Mouse (Mus musculus) lung, embryonic 15.5 days (tissue): ENCODE data around the gene Lsm2. TPM values are rescaled to one million over a fixed set of nuclear protein-coding genes. Genes with fewer than 3 reads are reported as not detected.
"Not testable (repeated sequence)": the region's sequence is repeated elsewhere in the genome, so short reads cannot be mapped to it uniquely, and the experiment has no call there.

Experiments used
- ATAC-seq: fragments of 200-750 bp; cut with Nextera tagmentation; 2 replicates; pipeline ENCODE4 v1.8.0; 2017; ENCODE audit warnings: moderate number of reproducible peaks, borderline replicate concordance; ENCODE audit not compliant: low FRiP score, low TSS enrichment; ENCODE audit errors: extremely low read depth
- H3K27ac ChIP-seq: fragments of 300-500 bp; sonication (generic); 2 replicates; pipeline ENCODE4 v1.5.1; 2015; ENCODE audit warnings: moderate library complexity, mild to moderate bottlenecking, inconsistent platforms
- H3K27me3 ChIP-seq: fragments of 300-500 bp; sonication (generic); 2 replicates; pipeline ENCODE4 v1.6.1; 2015; ENCODE audit warnings: inconsistent platforms
- H3K36me3 ChIP-seq: fragments of 300-500 bp; sonication (generic); 2 replicates; pipeline ENCODE4 v1.6.1; 2015; ENCODE audit warnings: inconsistent platforms
- H3K4me1 ChIP-seq: fragments of 300-500 bp; sonication (generic); 2 replicates; pipeline ENCODE4 v1.6.1; 2015; ENCODE audit warnings: inconsistent platforms
- H3K4me2 ChIP-seq: fragments of 300-500 bp; sonication (generic); 2 replicates; pipeline ENCODE4 v1.6.1; 2015; ENCODE audit warnings: inconsistent platforms, mild to moderate bottlenecking, moderate library complexity
- H3K4me3 ChIP-seq: fragments of 300-500 bp; sonication (generic); 2 replicates; pipeline ENCODE4 v1.5.1; 2015; ENCODE audit warnings: mild to moderate bottlenecking, inconsistent platforms
- H3K9ac ChIP-seq: fragments of 300-500 bp; sonication (generic); 2 replicates; pipeline ENCODE4 v1.6.1; 2015; ENCODE audit warnings: inconsistent platforms
- H3K9me3 ChIP-seq: fragments of 300-500 bp; sonication (generic); 2 replicates; pipeline ENCODE4 v1.6.1; 2016; ENCODE audit warnings: inconsistent platforms
- WGBS: fragments of 180-500 bp; shearing (Covaris S2); methylation state at CpG from one replicate; pipeline ENCODE4 v1.1.7; 2015; 5-methylcytosine and 5-hydroxymethylcytosine counted together
- polyA plus RNA-seq: library from polyadenylated mRNA; unstranded; fragments of >200 nt; fragmentation: Nextera tagmentation; extraction: Ambion mirVana; gene quantifications from 2 replicates; pipeline ENCODE4 v1.2.1, GENCODE M21; 2015

Gene Lsm2
- polyA plus RNA-seq: 210 and 216 TPM in 2 replicates

DNA sequence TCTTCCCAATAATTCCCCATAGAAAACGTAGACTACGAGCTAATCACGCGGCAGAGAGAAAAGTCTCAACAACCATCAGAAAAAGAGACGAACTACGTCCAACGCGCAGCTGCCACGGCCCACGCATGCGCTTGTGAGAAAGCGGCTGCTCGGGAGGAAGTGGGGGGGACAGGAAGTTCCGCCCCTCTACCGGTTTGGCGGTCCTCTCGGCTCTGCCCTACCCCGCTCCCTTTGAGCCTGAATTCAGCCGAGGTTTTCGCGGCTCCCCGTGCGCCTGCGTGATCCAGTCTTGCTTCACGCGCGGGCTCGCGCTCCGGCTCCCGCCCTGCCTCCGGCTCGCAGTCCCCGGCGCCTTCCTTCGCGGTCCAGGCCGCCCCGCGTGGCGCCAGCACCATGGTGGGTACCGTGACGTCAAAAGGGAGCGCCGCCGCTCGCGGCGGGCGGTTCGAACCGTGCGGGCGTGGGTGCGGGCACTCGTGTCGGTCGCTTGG lies at the start of gene Lsm2:
Gene Lsm2, plus strand, starts transcription at position 173 of the 491 bp plus-strand sequence.
- under 1% methylated on average over 56 of the region's 58 CpGs for WGBS
- H3K27ac ChIP-seq: peak within 1 kb of the TSS; percentile 99
- H3K4me2 ChIP-seq: peak within 1 kb of the TSS; percentile 71
- peaks cover 18% of the 10 kb centered on the region for H3K4me1 ChIP-seq
- no peaks in the 10 kb centered on the region for H3K27me3 ChIP-seq
- peaks cover 17% of the 10 kb centered on the region for H3K36me3 ChIP-seq
- peak within 1 kb of the TSS; percentile 96 for H3K9ac ChIP-seq
- H3K4me3 ChIP-seq: peak within 1 kb of the TSS; percentile 75
- ATAC-seq: peak; percentile 93
- no peaks in the 10 kb centered on the region for H3K9me3 ChIP-seq

DNA sequence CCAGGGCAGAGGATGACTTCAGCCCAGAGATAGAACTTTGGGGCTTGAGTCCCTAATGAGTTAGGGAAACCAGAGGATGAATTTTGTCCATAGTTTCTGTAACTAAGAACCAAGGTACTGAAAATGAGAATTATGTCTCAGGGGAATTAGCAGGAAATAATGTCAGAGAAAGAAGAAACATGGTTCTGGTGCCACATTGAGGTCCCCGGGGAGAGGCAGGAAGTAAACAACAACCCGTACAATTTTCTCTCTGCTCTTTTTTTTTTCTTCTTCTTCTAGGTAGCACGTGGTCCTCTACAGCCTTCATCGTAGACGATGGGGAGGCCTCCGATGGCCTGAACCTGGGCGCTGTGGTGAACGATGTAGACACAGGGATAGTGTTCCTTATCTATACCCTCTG lies 49.4 kb upstream of the Lsm2 start:
- no peak overlapping the region for H3K27ac ChIP-seq
- ATAC-seq: no peak
- no peak overlapping the region; the same call in 1 of the 2 replicates for H3K9ac ChIP-seq
- H3K36me3 ChIP-seq: no peaks in the 10 kb centered on the region
- peak overlapping the region; percentile 93 for H3K4me2 ChIP-seq
- H3K4me1 ChIP-seq: peaks cover 8% of the 10 kb centered on the region
- 65% methylated on average over 8 of the region's 8 CpGs for WGBS
- H3K27me3 ChIP-seq: no peaks in the 10 kb centered on the region
- no peaks in the 10 kb centered on the region for H3K9me3 ChIP-seq
- peak overlapping the region; percentile 61; the same call in 1 of the 2 replicates for H3K4me3 ChIP-seq

DNA sequence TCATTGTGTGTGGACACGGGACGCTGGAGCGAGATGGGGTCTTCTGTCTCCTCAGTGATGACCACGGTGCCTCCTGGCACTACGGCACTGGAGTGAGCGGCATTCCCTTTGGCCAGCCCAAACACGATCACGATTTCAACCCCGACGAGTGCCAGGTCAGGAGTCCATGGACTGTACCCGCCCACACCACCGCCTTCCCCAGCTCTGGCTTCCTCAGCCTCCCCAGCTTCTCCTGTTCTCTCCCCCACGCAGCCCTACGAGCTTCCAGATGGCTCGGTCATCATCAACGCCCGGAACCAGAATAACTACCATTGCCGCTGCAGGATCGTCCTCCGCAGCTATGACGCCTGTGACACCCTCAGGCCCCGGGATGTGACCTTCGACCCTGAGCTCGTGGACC lies 47.6 kb upstream of the Lsm2 start:
- ATAC-seq: no peak
- peak overlapping the region; percentile 1; the same call in 1 of the 2 replicates for H3K4me2 ChIP-seq
- peaks cover 8% of the 10 kb centered on the region for H3K4me1 ChIP-seq
- no peaks in the 10 kb centered on the region for H3K27me3 ChIP-seq
- WGBS: 74% methylated on average over 24 of the region's 24 CpGs
- no peaks in the 10 kb centered on the region for H3K36me3 ChIP-seq
- H3K9ac ChIP-seq: no peak overlapping the region
- no peaks in the 10 kb centered on the region for H3K9me3 ChIP-seq
- H3K27ac ChIP-seq: no peak overlapping the region
- H3K4me3 ChIP-seq: no peak overlapping the region

DNA sequence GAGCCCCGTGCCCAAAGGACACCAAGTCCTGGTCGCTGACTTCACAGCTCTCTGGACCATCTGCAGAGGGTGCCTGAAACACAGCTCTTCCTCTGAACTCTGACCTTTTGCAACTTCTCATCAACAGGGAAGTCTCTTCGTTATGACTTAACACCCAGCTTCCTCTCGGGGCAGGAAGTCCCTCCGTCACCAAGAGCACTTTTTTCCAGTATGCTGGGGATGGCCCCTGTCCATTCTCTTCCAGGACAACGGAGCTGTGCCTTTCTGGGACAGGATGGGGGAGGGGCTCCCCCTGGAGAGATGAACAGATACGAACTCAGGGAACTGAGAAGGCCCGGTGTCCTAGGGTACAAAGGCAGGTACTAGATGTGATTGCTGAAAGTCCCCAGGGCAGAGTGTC lies 46.8 kb upstream of the Lsm2 start:
- ATAC-seq: no peak
- Histone ChIP-seq H3K4me2 (no peak overlapping the region), H3K9me3 (no peaks in the 10 kb centered on the region), H3K36me3 (no peaks in the 10 kb centered on the region), H3K4me3 (no peak overlapping the region), H3K9ac (no peak overlapping the region), H3K4me1 (peaks cover 8% of the 10 kb centered on the region), H3K27ac (no peak overlapping the region), H3K27me3 (no peaks in the 10 kb centered on the region)
- 38% methylated on average over 8 of the region's 8 CpGs for WGBS

DNA sequence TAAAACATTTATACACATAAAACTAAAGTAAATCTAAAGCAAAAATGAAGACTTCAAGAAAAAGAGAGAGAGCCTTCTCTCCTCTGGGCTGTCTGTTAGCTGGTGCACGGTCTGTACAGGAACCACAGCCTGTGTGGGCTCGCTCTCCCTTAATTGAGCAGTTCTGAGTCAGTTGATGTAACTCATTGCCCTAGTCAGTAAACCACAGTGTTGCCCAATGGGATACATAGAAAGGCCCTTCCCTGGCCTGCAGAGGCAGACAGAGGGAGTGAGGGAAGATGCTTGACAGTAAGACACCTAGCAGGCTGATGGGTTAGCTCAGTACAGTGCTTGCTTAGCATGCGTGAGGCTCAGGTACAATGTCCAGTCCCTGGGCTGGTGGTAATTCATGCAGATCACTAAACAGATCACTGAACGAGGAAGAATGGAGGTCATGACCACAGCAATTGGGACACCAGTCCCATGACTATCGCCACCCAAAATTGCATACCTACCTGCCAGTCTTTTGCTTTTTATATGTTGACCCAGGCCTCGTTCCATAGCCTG lies 43.6 kb upstream of the Lsm2 start:
- Histone ChIP-seq H3K27me3 (no peaks in the 10 kb centered on the region), H3K27ac (no peak overlapping the region), H3K36me3 (no peaks in the 10 kb centered on the region), H3K4me3 (no peak overlapping the region), H3K9me3 (no peaks in the 10 kb centered on the region), H3K4me1 (peaks cover 9% of the 10 kb centered on the region), H3K9ac (no peak overlapping the region), H3K4me2 (no peak overlapping the region)
- 80% methylated on average over 6 of the region's 6 CpGs for WGBS
- no peak for ATAC-seq

DNA sequence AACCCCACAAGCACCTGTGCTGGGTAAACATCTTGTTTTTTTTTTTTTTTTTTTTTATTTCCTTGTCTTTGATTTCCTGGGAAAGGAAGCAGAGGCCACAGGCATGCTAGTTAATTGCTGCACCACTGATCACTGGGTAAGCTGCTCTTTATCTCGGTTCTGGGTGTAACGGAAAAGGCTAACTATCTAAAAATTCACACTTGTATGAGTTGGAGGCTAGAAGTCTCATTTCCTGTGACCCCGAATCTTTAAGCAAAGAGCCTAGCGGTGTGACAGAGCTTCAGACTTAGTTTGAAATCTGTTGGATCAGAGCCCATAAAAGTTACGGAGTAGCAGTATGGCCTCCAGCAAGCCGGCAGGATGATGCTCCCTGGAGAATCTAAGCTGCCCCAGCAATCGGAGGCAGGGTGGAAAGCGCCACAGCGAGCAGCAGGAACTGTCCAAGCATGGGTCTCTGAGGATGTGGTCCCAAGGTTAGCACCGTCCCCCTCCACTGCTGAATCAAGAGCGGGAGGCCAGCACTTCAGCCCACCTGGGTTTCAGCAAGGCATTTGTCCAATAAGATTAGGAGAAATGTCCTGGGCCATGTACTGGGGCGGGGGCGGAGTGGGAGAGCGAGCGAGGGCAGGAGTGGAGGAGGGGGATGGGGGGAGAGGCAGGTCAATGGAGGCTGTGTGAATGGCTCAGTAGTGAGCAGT lies 40.2 kb upstream of the Lsm2 start:
- Histone ChIP-seq H3K36me3 (no peaks in the 10 kb centered on the region), H3K4me3 (peak overlapping the region; percentile 13; the same call in 1 of the 2 replicates), H3K27me3 (no peaks in the 10 kb centered on the region), H3K9ac (peak overlapping the region; percentile 11), H3K4me1 (peaks cover 16% of the 10 kb centered on the region), H3K9me3 (no peaks in the 10 kb centered on the region), H3K27ac (no peak overlapping the region), H3K4me2 (peak overlapping the region; percentile 49)
- ATAC-seq: no peak
- 7% methylated on average over 15 of the region's 15 CpGs for WGBS

DNA sequence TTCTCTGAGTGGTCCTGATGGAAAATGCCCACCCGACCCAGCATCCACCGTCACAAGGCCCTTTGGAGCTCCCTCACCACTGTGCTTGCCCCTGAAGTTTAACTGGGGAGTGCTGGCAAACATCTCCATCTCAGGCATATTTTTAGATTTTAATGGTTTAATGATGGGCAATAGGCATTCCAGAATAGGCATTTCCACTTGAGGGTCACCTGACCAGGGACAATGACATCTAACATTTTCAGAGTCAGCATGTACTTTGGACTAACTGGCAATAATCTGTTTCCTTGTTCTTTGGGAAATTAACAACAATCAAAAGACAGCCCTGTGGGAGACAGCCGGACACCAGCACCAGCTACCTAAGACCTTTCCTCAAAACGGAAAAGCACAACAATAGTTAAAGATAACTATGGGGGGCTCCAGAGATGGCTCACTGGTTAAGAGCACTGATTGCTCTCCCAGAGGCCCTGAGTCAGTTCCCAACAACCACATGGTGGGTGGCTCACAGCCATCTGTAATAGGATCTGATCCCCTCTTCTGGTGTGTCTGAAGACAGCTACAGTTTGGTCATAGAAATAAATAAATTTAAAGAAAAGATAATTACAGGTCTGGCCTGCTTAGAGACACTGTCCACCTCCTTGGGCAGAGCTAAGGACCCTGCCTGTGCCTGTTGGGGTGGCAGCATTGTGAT lies 38.4 kb upstream of the Lsm2 start:
- H3K9ac ChIP-seq: no peak overlapping the region
- 77% methylated on average over 4 of the region's 4 CpGs for WGBS
- H3K4me2 ChIP-seq: no peak overlapping the region
- ATAC-seq: no peak
- no peak overlapping the region for H3K27ac ChIP-seq
- peaks cover 16% of the 10 kb centered on the region for H3K4me1 ChIP-seq
- H3K4me3 ChIP-seq: no peak overlapping the region
- no peaks in the 10 kb centered on the region for H3K27me3 ChIP-seq
- H3K9me3 ChIP-seq: no peaks in the 10 kb centered on the region
- no peaks in the 10 kb centered on the region for H3K36me3 ChIP-seq

DNA sequence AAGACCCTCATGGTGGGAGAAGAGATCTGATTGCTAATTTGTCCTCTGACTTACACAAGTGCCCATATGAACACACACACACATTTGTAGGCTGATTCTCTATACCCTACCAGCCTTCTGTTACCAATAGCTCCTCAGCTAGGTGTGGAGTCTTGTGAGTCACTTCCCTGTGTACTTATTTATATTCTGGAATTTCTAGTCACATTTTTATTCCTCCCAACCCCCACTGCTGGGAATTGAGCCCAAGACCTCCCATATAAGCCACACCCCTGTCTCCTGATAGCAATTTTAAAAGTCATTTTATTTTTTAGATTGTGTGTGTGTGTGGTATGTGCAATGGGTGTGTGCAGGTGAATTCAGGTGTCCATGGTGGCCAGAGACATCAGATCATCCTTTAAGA lies 37.3 kb upstream of the Lsm2 start:
- Histone ChIP-seq H3K4me3 (no peak overlapping the region), H3K27me3 (no peaks in the 10 kb centered on the region), H3K36me3 (peaks cover under 1% of the 10 kb centered on the region; the same call in 1 of the 2 replicates), H3K27ac (no peak overlapping the region), H3K9ac (no peak overlapping the region), H3K4me1 (peaks cover 16% of the 10 kb centered on the region), H3K4me2 (no peak overlapping the region), H3K9me3 (no peaks in the 10 kb centered on the region)
- no peak for ATAC-seq

DNA sequence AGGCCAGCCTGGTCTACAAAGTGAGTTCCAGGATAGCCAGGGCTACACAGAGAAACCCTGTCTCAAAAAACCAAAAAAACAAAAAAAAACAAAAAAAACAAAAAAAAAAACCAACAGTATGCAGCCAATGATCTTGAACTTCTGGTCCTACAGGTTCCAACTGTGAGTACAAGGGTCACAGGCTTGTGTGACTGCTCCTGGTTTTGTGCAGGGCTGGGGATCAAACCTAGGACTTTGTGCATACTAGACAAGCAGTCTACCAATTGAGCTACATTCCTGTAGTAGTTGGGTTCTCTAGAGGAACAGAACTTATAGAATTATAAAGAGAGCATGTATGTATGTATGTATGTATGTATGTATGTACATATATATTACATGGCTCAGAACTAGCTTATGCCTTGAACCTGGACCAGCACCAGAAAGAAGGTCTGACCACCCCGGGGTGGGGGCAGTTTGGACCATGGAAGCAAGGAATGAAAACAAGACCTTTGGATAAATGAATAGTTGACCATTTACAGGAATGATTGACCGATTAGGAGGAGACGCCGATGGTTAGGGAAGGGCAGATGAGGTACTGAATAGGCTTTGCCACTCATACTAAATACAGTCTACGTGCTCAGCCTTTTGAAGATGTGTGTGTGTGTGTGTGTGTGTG lies 35.0 kb upstream of the Lsm2 start:
- H3K4me2 ChIP-seq: no peak overlapping the region
- no peaks in the 10 kb centered on the region for H3K9me3 ChIP-seq
- H3K4me3 ChIP-seq: no peak overlapping the region
- no peaks in the 10 kb centered on the region for H3K27me3 ChIP-seq
- H3K4me1 ChIP-seq: peaks cover 26% of the 10 kb centered on the region
- no peak for ATAC-seq
- H3K9ac ChIP-seq: no peak overlapping the region
- WGBS: 89% methylated on average over 5 of the region's 5 CpGs
- H3K27ac ChIP-seq: no peak overlapping the region
- H3K36me3 ChIP-seq: peaks cover 18% of the 10 kb centered on the region

DNA sequence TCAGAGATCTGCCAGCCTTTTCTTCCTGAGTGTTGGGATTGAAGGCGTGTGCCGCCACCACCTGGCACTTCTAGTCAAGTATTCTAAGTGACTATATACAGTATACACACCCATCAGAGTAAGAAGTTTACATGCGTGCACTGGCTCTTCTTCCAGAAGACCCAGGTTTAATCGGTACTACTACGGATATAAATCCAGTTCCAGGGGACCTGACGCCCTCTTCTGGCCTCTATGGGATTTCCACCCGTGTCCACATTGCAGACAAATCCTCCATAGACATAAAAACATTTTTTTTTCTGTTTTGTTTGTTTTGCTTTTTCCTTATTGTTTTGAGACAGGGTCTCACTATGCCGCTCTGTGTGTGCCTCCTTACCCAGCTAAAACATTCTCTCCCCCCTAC lies 34.1 kb upstream of the Lsm2 start:
- H3K9me3 ChIP-seq: no peaks in the 10 kb centered on the region
- H3K4me2 ChIP-seq: no peak overlapping the region
- H3K27me3 ChIP-seq: no peaks in the 10 kb centered on the region
- no peak overlapping the region for H3K4me3 ChIP-seq
- WGBS: 25% methylated on average over 8 of the region's 8 CpGs
- H3K36me3 ChIP-seq: peaks cover 18% of the 10 kb centered on the region
- H3K4me1 ChIP-seq: peaks cover 20% of the 10 kb centered on the region
- H3K9ac ChIP-seq: no peak overlapping the region
- H3K27ac ChIP-seq: no peak overlapping the region
- ATAC-seq: no peak

DNA sequence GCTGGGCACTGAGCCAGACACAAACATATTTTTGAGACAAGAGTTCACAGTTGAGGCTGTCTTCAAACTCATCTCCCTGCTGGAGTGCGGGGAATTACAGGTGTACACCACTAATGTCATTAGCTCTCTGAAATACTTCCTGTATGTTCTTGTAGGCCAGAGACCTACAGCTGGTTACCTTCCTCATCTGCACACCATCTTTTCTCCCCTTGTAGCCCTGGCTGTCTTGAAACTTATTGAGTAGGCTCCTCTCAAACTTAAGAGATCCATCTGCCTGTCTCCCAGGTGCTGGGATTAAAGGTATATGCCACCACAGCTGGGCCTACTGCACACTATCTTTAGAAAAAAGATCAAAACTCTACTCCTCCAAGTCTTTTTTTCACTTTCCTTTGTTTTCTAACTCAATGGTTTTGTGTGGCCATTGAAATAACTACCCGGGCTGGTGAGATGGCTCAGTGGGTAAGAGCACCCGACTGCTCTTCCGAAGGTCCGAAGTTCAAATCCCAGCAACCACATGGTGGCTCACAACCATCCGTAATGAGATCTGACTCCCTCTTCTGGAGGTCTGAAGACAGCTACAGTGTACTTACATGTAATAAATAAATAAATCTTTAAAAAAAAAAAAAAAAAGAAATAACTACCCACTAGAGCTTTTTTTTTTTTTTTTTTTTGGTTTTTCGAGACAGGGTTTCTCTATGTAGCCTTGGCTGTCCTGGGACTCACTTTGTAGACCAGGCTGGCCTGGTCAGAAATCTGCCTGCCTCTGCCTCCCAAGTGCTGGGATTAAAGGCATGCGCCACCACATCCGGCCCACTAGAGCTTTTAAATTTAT lies 32.7 kb upstream of the Lsm2 start:
- H3K4me2 ChIP-seq, H3K27me3 ChIP-seq, H3K9me3 ChIP-seq, ATAC-seq, H3K4me3 ChIP-seq, H3K9ac ChIP-seq: not testable (repeated sequence)
- Histone ChIP-seq H3K36me3 (peaks cover 18% of the 10 kb centered on the region), H3K4me1 (peaks cover 20% of the 10 kb centered on the region), H3K27ac (peak overlapping the region; percentile 34; the same call in 1 of the 2 replicates)
- 57% methylated on average over 9 of the region's 9 CpGs for WGBS
